7 mouse cellular contexts compared by ENCODE assay signal in the genomic region with DNA sequence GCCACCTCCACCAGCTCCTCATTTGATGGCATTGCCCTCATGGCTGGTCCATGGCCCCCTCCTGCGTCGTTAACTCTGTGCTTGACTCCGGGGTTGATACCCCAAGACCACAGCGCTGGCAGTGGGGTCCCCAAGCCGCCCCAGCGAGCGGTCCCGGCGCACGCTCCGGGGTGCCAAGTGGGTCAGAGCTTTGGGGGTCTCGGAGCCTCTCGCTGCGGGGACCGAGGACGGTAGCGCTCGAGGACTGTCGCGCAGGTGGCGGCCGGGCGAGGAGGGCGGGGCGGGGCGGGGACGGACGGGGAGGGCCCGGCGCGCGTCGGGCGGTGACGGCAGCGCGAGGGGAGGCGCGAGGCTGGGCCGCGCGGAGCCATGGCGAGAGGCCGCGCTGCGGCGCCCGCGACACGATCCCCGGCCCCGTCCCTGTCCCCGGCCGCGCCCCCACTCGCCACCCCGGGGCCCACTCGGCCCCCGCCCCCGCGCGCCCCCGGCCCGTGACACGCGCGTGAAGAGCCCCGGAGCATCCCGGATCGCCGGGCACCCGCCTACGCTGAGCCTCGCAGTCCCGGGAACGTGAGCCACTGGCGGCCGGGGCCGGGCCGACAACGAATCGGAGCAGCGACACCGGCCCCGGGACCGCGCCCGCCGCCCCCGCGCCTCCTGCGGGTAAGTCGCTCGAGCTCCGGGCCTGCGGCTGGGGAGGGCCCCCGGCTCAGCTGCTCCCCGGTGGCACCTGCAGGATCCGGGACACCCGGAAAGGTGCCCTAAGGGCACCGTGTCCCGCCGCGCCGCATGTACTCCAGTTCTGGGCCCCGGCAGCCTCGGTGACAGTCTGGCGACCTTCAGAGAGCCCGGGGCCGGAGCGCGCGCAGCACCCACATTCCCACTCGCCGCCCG. TPM values are rescaled to one million over a fixed set of nuclear protein-coding genes. Genes with fewer than 3 reads are reported as not detected.
DNase-seq lines count a peak whose midpoint lies in the region; ATAC-seq and TF ChIP-seq lines count a peak whose summit lies in the region.

A gene (plus strand): TSS at position 332 of the 894 bp plus-strand sequence.

- H3K4me2 ChIP-seq in forebrain, embryonic 16.5 days (ENCODE audit: low read length) = peak within 1 kb of the TSS; percentile 88
- peak within 1 kb of the TSS; percentile 73 for H3K4me2 ChIP-seq in hindbrain, embryonic 11.5 days (replicated peaks; ENCODE audit: low read depth, low read length)

- no peaks in the 10 kb centered on the region for H3K9me3 ChIP-seq in forebrain, embryonic 16.5 days (ENCODE audit: control insufficient read depth, low read length)
- no peaks in the 10 kb centered on the region for H3K9me3 ChIP-seq in hindbrain, embryonic 11.5 days (ENCODE audit: control insufficient read depth, low read length)

- H3K27me3 ChIP-seq in forebrain, embryonic 16.5 days (replicated peaks; ENCODE audit: control insufficient read depth, insufficient read depth, low read length) = no peaks in the 10 kb centered on the region
- no peaks in the 10 kb centered on the region for H3K27me3 ChIP-seq in hindbrain, embryonic 11.5 days (ENCODE audit: control insufficient read depth, insufficient read depth, low read length)
- H3K27me3 ChIP-seq in small intestine, adult 2 months (ENCODE audit: control insufficient read depth, insufficient read depth, low read length) = no peaks in the 10 kb centered on the region

- peak; percentile 90 for ATAC-seq in forebrain, embryonic 16.5 days
- peak; percentile 84 for ATAC-seq in hindbrain, embryonic 11.5 days (ENCODE audit: low FRiP score)
- peak; percentile 76 for ATAC-seq in megakaryocyte, adult 5-6 weeks (ENCODE audit: poor library complexity, severe bottlenecking)

- intact Hi-C loops in left cerebral cortex, postnatal 10 days (cut with DNase I) = loop anchor here (5.0 kb wide), 2 partner anchors 60 to 75 kb away; no protein-coding TSS in a partner anchor

- H3K4me3 ChIP-seq in forebrain, embryonic 16.5 days (replicated peaks; ENCODE audit: low read length) = peak within 1 kb of the TSS; percentile 84
- peak within 1 kb of the TSS; percentile 87 for H3K4me3 ChIP-seq in hindbrain, embryonic 11.5 days (ENCODE audit: low read depth, low read length)
- peak within 1 kb of the TSS; percentile 99 for H3K4me3 ChIP-seq in small intestine, adult 2 months (ENCODE audit: low read depth, low read length)

- peak within 1 kb of the TSS; percentile 90 for H3K9ac ChIP-seq in forebrain, embryonic 16.5 days (replicated peaks; ENCODE audit: low read depth, low read length)
- peak within 1 kb of the TSS; percentile 93 for H3K9ac ChIP-seq in hindbrain, embryonic 11.5 days (ENCODE audit: low read depth, low read length)

- H3K36me3 ChIP-seq in forebrain, embryonic 16.5 days (ENCODE audit: control insufficient read depth, insufficient read depth) = no peaks in the 10 kb centered on the region
- H3K36me3 ChIP-seq in hindbrain, embryonic 11.5 days (ENCODE audit: control insufficient read depth, insufficient read depth, low read length) = no peaks in the 10 kb centered on the region
- H3K36me3 ChIP-seq in small intestine, adult 2 months (ENCODE audit: control insufficient read depth, insufficient read depth, low read length) = 0 out of 2 replicates have a peak, but pooled peaks cover 1% of the 10 kb centered on the region

- no peak for TF ChIP-seq CTCF in small intestine, adult 2 months (IDR thresholded peaks at IDR 0.05; ENCODE audit: extremely low read depth, insufficient read length, insufficient replicate concordance, low read depth, low read length)

- under 1% methylated on average over 99 of the region's 116 CpGs for WGBS in forebrain, embryonic 16.5 days
- WGBS in hindbrain, embryonic 11.5 days = under 1% methylated on average over 72 of the region's 116 CpGs
- WGBS in small intestine, adult 2 months = under 1% methylated on average over 81 of the region's 116 CpGs

- TF ChIP-seq POLR2A in small intestine, adult 2 months (IDR thresholded peaks at IDR 0.05; ENCODE audit: low read depth, low read length) = peak; percentile 60; the same call in 1 of the 2 replicates

- DNase-seq in T-cell, adult 2 months (ENCODE audit: low spot score) = peak; percentile 43
- peak; percentile 62 for DNase-seq in cerebellum, adult 11 months
- peak; percentile 79 for DNase-seq in hindbrain, embryonic 11.5 days (ENCODE audit: low spot score)
- DNase-seq in left cerebral cortex, postnatal 10 days (ENCODE audit: extremely low spot score in 1 of 2, low spot score in 2 of 2) = peak in 1 of 2 experiments; percentile 77

- peaks cover 38% of the 10 kb centered on the region for H3K4me1 ChIP-seq in forebrain, embryonic 16.5 days (replicated peaks; ENCODE audit: control insufficient read depth, insufficient read depth, low read length)
- H3K4me1 ChIP-seq in hindbrain, embryonic 11.5 days (replicated peaks; ENCODE audit: control insufficient read depth, insufficient read depth, low read length) = peaks cover 21% of the 10 kb centered on the region
- peaks cover 30% of the 10 kb centered on the region for H3K4me1 ChIP-seq in small intestine, adult 2 months (ENCODE audit: control insufficient read depth, insufficient read depth, insufficient read length, low read length)

- H3K27ac ChIP-seq in forebrain, embryonic 16.5 days (ENCODE audit: low read length) = peak within 1 kb of the TSS; percentile 34; the same call in 1 of the 2 replicates
- H3K27ac ChIP-seq in hindbrain, embryonic 11.5 days (ENCODE audit: low read depth, low read length) = peak within 1 kb of the TSS; percentile 54
- H3K27ac ChIP-seq in small intestine, adult 2 months (ENCODE audit: insufficient read depth, low read depth, low read length) = peak within 1 kb of the TSS; percentile 94

RNA-seq across cellular contexts. Expression of the gene that starts here (rescaled TPM):
- 85.1 and 92.2 TPM in 2 replicates for polyA plus RNA-seq in forebrain, embryonic 16.5 days (2015; fragmentation: Nextera tagmentation; extraction: Ambion mirVana)
- 19.8 and 21.2 TPM in 2 replicates for polyA plus RNA-seq in hindbrain, embryonic 11.5 days (2014; fragmentation: Nextera tagmentation; extraction: Ambion mirVana)
- total RNA-seq in left cerebral cortex, postnatal 10 days (2021) = 100 to 1,000 TPM; 213 to 215 TPM
- total RNA-seq in megakaryocyte, adult 5-6 weeks (2015) = 23.2 and 25.0 TPM in 2 replicates
- 20.0 and 22.0 TPM in 2 replicates for total RNA-seq in megakaryocyte, adult 5-6 weeks (2017)
- 55.4 and 99.8 TPM in 2 replicates for polyA plus RNA-seq in small intestine, adult 2 months (2012; rRNA removed)

Comparison
In these comparisons a context has a peak if more than half of its experiments do, and no peak if none do; other contexts are left out.
1. RNA of the gene that starts here (total RNA-seq): 213 to 215 TPM in left cerebral cortex, postnatal 10 days; 20.0 to 25.0 TPM in megakaryocyte, adult 5-6 weeks; every median in the first group is over 4 times any median in the second.
2. H3K27ac ChIP-seq: peak in every context shown above with its lines; median percentile 94 in small intestine, adult 2 months; 54 in hindbrain, embryonic 11.5 days; 34 in forebrain, embryonic 16.5 days.
3. Peak in every context shown above with its lines, with median percentiles within 50 percentile points of each other: ATAC-seq and H3K4me3 ChIP-seq.